Mouse (Mus musculus): ENCODE measurements around the gene Pttg1ip.

DNA sequence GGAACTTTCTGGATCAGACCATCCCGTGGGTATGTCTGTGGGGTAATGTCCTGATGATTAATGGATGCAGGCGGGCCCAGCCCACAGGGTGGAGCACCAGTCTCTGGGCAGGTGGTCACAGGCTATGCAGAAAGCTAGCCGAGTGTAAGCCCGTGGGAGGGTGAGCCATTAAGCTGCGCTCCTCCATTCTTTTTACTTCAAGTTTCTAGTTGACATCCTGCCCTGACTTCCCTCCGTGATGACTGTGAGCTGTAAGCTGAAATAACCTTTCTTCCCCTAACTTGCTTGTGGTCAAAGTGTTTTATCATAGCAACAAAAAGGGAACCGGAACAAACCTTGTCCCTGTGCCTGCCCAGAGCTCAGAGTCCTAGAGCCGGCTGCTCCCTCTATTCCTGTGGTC is 44.8 kb upstream of the Pttg1ip start:
- no peak for TF ChIP-seq CTCF (conservative IDR thresholded peaks at IDR 0.05; ENCODE audit: insufficient read depth, insufficient read length, low read depth, low read length)
- TF ChIP-seq POLR2A (IDR thresholded peaks at IDR 0.05; ENCODE audit: low read depth, low read length): no peak

Data from kidney, adult 2 months (tissue).